Mouse (Mus musculus): ENCODE measurements around the gene Hapln4. TPM values are rescaled to one million over a fixed set of nuclear protein-coding genes. Genes with fewer than 3 reads are reported as not detected.

Gene Hapln4
- polyA plus RNA-seq, 1 experiment from 2014 or later, result not detected

DNA sequence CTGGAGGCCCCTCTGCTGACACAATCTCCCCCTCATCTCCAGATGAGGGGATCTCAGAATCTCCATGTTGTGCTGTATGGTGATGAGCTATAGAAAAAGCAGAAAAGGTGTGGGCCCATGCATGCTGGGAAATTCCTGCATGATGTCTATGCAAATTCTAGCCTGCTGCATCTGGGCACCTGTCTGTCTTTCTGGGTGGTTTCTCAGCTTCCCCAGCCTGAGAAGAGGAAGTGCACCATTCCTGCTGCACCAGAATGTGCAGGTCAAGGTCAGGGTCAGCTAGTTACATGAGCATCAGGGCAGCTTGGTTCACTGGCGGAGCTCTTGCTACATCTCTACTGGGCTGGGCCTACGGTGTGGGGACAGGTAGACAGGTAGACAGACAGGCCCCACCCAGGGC lies 27.2 kb downstream of the Hapln4 start:
- no peaks in the 10 kb centered on the region for H3K36me3 ChIP-seq
- peaks cover 90% of the 10 kb centered on the region for H3K27me3 ChIP-seq
- ATAC-seq (ENCODE audit: low FRiP score, low read depth), result no peak
- no peak overlapping the region for H3K27ac ChIP-seq
- WGBS, result 87% methylated on average over 2 of the region's 2 CpGs
- no peak overlapping the region for H3K9ac ChIP-seq
- no peak overlapping the region for H3K4me2 ChIP-seq (replicated peaks)
- peaks cover 11% of the 10 kb centered on the region; the same call in 1 of the 2 replicates for H3K4me1 ChIP-seq
- H3K4me3 ChIP-seq, result no peak overlapping the region
- H3K9me3 ChIP-seq, result no peaks in the 10 kb centered on the region

DNA sequence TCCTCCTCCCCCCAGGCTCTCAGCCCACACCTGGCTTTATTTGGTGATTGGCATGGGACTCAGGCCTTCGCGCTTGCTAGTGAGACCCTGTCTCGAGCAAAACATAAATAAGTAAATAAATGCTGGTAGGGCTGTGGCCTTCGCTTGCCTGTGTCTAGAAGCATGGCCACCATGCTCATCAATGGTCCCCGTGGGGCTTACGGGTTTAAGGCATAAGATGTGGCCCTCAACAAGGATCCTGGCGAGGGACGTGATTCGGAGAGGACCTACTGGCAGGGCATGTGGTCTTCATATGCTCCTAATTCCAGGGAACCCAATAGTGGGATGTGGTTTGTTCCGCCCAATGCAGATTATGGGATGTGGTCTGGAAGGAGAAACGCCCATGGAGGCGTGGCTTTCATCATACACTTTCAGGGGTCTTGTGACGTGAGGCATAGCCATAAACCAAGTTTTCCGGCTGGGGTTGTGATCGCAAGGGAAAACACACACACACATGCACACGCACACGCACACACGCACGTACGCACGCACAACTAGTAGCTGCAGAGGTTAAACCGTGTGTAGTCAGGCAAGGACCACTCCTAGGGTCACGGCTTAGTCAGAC lies 28.0 kb downstream of the Hapln4 start:
- WGBS, result 43% methylated on average over 23 of the region's 23 CpGs
- H3K36me3 ChIP-seq, result no peaks in the 10 kb centered on the region
- no peak overlapping the region for H3K27ac ChIP-seq
- 0 out of 2 replicates have a peak overlapping the region, but pooled peaks have one; percentile 3 for H3K4me3 ChIP-seq
- peaks cover 11% of the 10 kb centered on the region; the same call in 1 of the 2 replicates for H3K4me1 ChIP-seq
- no peak for ATAC-seq (ENCODE audit: low FRiP score, low read depth)
- no peak overlapping the region for H3K9ac ChIP-seq
- H3K4me2 ChIP-seq (replicated peaks), result peak overlapping the region; percentile 32; the same call in 1 of the 2 replicates
- H3K9me3 ChIP-seq, result no peaks in the 10 kb centered on the region
- peaks cover 98% of the 10 kb centered on the region for H3K27me3 ChIP-seq

DNA sequence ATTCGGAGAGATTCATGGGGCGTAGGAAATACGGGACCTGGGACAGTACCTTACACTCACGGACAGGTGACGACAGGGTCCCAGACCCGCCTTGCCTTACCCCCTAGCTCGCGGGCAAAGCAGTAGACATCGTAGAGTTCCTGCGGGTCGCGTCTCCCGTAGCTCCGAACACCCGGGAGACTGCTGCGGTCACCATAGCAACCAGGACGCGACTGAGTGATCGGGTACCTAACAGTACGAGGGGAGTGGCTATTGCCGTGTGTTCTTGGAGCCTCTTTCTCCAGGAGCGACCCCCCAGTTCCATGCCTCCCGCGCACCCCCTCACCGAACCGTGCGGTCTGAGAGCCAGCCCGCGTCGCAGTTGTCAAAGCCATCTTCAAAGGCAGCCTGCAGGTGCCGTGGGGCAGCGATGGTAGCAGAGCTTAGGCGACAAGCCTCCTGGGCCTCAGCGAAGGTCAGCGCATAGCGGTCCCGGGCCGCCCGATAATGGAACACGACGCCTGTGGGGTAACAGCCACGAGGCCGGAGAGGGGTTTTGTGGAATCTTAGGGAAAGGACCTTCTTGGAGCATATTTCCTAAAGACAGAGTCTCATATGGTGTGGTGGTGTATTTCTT lies 29.3 kb downstream of the Hapln4 start:
- WGBS, result 7% methylated on average over 43 of the region's 43 CpGs
- ATAC-seq (ENCODE audit: low FRiP score, low read depth), result no peak
- Histone ChIP-seq H3K4me3 (no peak overlapping the region), H3K9me3 (no peaks in the 10 kb centered on the region), H3K27me3 (peaks cover 99% of the 10 kb centered on the region), H3K4me1 (peaks cover 11% of the 10 kb centered on the region; the same call in 1 of the 2 replicates), H3K4me2 (replicated peaks) (no peak overlapping the region), H3K9ac (no peak overlapping the region), H3K36me3 (no peaks in the 10 kb centered on the region), H3K27ac (no peak overlapping the region)

DNA sequence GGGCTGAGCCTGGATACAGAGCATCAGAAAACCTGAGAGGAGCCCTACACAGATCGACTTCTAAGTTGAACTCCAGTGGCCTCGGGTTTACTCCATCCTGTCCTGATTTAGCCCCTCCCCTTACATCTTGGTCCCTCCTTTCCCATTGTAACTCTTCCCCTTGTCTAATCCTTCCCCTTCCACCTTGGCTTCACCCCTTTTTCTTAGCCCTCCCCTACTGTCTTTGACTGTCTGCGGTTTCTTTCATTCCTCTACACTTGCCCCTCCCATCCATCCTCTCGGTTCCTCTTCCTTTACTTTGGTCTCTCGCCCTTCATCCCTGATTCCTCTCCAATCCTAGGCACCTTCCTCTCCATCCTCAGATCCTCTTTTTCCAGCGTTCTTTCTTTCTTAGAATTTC lies 31.2 kb downstream of the Hapln4 start:
- Histone ChIP-seq H3K27me3 (peaks cover 100% of the 10 kb centered on the region), H3K4me3 (no peak overlapping the region), H3K27ac (no peak overlapping the region), H3K4me1 (peaks cover 11% of the 10 kb centered on the region; the same call in 1 of the 2 replicates), H3K36me3 (no peaks in the 10 kb centered on the region), H3K9ac (no peak overlapping the region), H3K4me2 (replicated peaks) (no peak overlapping the region), H3K9me3 (no peaks in the 10 kb centered on the region)
- WGBS, result 21% methylated on average over 6 of the region's 6 CpGs
- no peak for ATAC-seq (ENCODE audit: low FRiP score, low read depth)

- H3K36me3 ChIP-seq, result no peaks in the 10 kb centered on the region
- no peak overlapping the region for H3K4me2 ChIP-seq (replicated peaks)
- no peak overlapping the region for H3K27ac ChIP-seq
- no peak overlapping the region for H3K9ac ChIP-seq
- peaks cover 11% of the 10 kb centered on the region; the same call in 1 of the 2 replicates for H3K4me1 ChIP-seq
- 68% methylated on average over 13 of the region's 13 CpGs for WGBS
- H3K27me3 ChIP-seq, result peaks cover 100% of the 10 kb centered on the region
- H3K4me3 ChIP-seq, result no peak overlapping the region
- no peak for ATAC-seq (ENCODE audit: low FRiP score, low read depth)
- no peaks in the 10 kb centered on the region for H3K9me3 ChIP-seq
Observed at GRCm38 (mm10) chr8:70114892-70115291, 31.6 kb downstream of the Hapln4 start.

- Histone ChIP-seq H3K4me1 (peaks cover 7% of the 10 kb centered on the region; the same call in 1 of the 2 replicates), H3K4me3 (no peak overlapping the region), H3K9ac (no peak overlapping the region), H3K9me3 (no peaks in the 10 kb centered on the region), H3K27ac (no peak overlapping the region), H3K36me3 (no peaks in the 10 kb centered on the region), H3K27me3 (peaks cover 98% of the 10 kb centered on the region), H3K4me2 (replicated peaks) (no peak overlapping the region)
- WGBS, result 5% methylated on average over 9 of the region's 9 CpGs
- ATAC-seq (ENCODE audit: low FRiP score, low read depth), result no peak
Observed at GRCm38 (mm10) chr8:70117611-70118010, 34.4 kb downstream of the Hapln4 start.

DNA sequence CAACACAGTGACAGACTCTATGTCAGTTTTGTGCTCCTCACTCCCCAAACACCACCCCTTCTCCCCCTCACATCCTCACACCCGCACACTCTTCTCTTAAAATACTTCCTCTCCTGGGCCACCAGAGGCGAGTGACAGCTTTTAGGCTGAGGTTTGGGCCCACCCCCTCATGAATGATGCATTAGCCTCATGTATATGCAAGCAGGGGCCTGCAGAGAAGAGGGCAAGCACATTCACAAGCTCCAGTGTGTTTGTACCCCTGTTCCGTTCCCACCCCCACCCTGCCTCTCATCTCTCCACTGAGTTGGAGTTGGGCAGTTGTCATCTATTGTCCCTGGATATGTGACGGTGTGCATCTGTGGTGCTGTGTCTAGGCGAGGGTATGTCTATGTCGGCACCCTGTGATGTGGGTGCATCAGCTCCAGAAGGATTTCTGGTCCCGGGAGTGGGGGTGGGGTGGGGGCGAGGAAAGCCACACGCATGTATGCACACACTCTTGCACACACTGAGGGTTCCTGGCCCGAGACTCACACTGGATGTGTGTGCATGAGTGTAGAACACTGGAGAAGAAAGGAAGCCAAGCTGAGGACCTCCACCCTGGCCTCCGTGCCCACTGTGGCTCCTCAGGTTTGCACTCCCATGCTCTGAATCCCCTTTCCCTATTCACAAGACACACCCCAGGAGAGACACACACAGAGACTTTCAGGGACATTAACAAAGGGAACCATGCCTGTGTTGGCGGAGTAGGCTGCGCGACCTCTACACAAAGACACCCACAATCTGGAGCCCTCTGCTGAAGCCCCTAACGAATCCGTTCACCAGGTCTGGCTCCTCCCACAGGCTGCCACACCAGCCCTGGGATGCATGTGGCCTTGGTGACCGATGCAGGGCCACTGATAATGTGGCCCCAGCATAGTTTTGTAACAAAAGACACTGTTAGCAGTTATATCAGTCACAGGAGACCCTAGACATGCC lies 35.8 kb downstream of the Hapln4 start:
- no peaks in the 10 kb centered on the region for H3K9me3 ChIP-seq
- WGBS, result 7% methylated on average over 17 of the region's 17 CpGs
- H3K4me2 ChIP-seq (replicated peaks), result no peak overlapping the region
- ATAC-seq (ENCODE audit: low FRiP score, low read depth), result no peak
- no peak overlapping the region for H3K9ac ChIP-seq
- H3K36me3 ChIP-seq, result no peaks in the 10 kb centered on the region
- peaks cover 6% of the 10 kb centered on the region; the same call in 1 of the 2 replicates for H3K4me1 ChIP-seq
- H3K4me3 ChIP-seq, result no peak overlapping the region
- H3K27me3 ChIP-seq, result peaks cover 88% of the 10 kb centered on the region
- no peak overlapping the region for H3K27ac ChIP-seq

- WGBS, result under 1% methylated on average over 19 of the region's 19 CpGs
- Histone ChIP-seq H3K27ac (no peak within 1 kb of the TSS), H3K4me2 (replicated peaks) (peak within 1 kb of the TSS; percentile 63), H3K27me3 (peaks cover 78% of the 10 kb centered on the region), H3K4me3 (peak within 1 kb of the TSS; percentile 28), H3K9ac (peak within 1 kb of the TSS; percentile 39; the same call in 1 of the 2 replicates), H3K36me3 (no peaks in the 10 kb centered on the region), H3K9me3 (no peaks in the 10 kb centered on the region), H3K4me1 (peaks cover 6% of the 10 kb centered on the region; the same call in 1 of the 2 replicates)
- peak; percentile 45; the same call in 1 of the 2 replicates for ATAC-seq (ENCODE audit: low FRiP score, low read depth)
Observed at GRCm38 (mm10) chr8:70120667-70121066, 37.4 kb downstream of the Hapln4 start, which contains the start of gene Ncan. Ncan (minus strand) TSS chr8:70120873.

GRCm38 (mm10) chr8:70122863-70123262 lies 39.6 kb downstream of the Hapln4 start:
- H3K9me3 ChIP-seq, result no peaks in the 10 kb centered on the region
- H3K4me2 ChIP-seq (replicated peaks), result no peak overlapping the region
- peaks cover 59% of the 10 kb centered on the region for H3K27me3 ChIP-seq
- no peaks in the 10 kb centered on the region for H3K36me3 ChIP-seq
- H3K4me1 ChIP-seq, result peaks cover 6% of the 10 kb centered on the region; the same call in 1 of the 2 replicates
- H3K27ac ChIP-seq, result no peak overlapping the region
- 59% methylated on average over 2 of the region's 2 CpGs for WGBS
- no peak overlapping the region for H3K9ac ChIP-seq
- no peak overlapping the region for H3K4me3 ChIP-seq
- no peak for ATAC-seq (ENCODE audit: low FRiP score, low read depth)

GRCm38 (mm10) chr8:70124992-70125391 lies 41.7 kb downstream of the Hapln4 start:
- Histone ChIP-seq H3K9me3 (no peaks in the 10 kb centered on the region), H3K27ac (no peak overlapping the region), H3K9ac (no peak overlapping the region), H3K4me3 (no peak overlapping the region), H3K4me1 (peaks cover 6% of the 10 kb centered on the region; the same call in 1 of the 2 replicates), H3K27me3 (peaks cover 37% of the 10 kb centered on the region), H3K4me2 (replicated peaks) (no peak overlapping the region), H3K36me3 (no peaks in the 10 kb centered on the region)
- no peak for ATAC-seq (ENCODE audit: low FRiP score, low read depth)
- 64% methylated on average over 8 of the region's 8 CpGs for WGBS

DNA sequence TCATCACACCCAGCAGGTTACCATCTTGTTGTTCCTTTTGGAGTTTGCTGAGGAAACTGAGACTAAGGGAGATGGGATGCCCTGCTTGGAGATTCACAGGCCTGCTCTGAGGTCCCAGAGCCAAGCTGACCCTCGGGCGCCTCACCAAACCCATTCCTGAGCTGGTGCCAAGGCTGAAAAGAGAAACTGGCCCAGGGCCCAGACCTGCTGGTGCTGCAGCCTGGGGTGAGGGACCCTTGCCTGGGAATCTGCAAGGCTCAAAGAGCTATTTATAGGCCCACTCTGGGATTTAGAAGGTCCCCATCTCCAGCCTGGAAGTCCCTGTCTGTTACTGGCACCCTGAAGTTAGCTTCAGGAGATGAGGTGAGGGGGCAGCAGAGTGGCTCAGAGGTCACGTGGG lies 45.2 kb downstream of the Hapln4 start:
- WGBS, result 76% methylated on average over 3 of the region's 3 CpGs
- ATAC-seq (ENCODE audit: low FRiP score, low read depth), result no peak
- no peak overlapping the region for H3K27ac ChIP-seq

More for the DNA sequence above, 45.2 kb downstream of the Hapln4 start:
- no peaks in the 10 kb centered on the region for H3K9me3 ChIP-seq
- H3K36me3 ChIP-seq, result peaks cover 13% of the 10 kb centered on the region
- no peak overlapping the region for H3K4me3 ChIP-seq
- no peak overlapping the region for H3K4me2 ChIP-seq (replicated peaks)
- H3K27me3 ChIP-seq, result peaks cover 11% of the 10 kb centered on the region
- no peak overlapping the region for H3K9ac ChIP-seq
- peaks cover 10% of the 10 kb centered on the region for H3K4me1 ChIP-seq

Measured in limb, embryonic 13.5 days (tissue).